Mouse (Mus musculus) E14TG2a.4 (cell line): ENCODE results near the gene Gm3435.
"Not testable (repeated sequence)": the region's sequence is repeated elsewhere in the genome, so short reads cannot be mapped to it uniquely, and the experiment has no call there.

Source experiments
- CTCF ChIP-seq: conservative IDR thresholded peaks from 2 replicates; pipeline ENCODE4 v1.5.1; 2014; ENCODE audit warnings: low read length
- NANOG ChIP-seq: IDR thresholded peaks from 2 replicates; pipeline ENCODE4 v1.6.1; 2014; ENCODE audit warnings: borderline replicate concordance, low read length, mixed read lengths
- POU5F1 ChIP-seq: IDR thresholded peaks from 2 replicates; pipeline ENCODE4 v1.6.1; 2014; ENCODE audit warnings: low read length, borderline replicate concordance

DNA sequence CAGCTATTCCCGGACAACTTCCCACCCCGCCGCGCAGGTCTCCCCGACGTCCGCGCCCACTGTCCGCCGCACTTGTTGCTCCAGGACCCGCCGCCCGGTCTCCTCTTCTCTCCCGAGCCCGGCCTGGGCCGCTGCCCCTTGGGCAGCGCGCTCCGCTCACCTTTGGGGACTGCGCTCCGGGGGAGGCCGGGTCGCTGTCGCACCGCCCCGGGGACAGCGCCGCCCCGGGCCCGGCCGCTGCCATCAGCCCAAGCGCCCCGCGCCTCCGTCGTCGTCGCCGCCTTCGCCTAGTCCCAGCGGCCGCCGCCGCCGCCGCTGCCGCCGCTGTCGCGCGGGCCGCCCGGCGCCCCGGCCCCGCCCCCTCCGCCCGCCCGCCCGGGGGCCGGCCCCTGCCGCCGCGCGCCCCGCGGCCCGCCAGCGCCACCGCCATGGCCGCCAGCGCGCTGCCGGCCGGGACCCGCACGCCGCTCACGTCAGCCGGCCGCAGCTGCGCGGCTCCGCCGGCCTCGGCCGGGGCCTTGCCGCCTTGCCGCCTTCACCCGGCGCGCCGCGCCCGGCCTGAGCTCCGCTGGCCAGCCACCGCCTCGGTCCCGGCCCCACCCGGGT lies 48.9 kb upstream of the Gm3435 start, which contains the start of gene Phf10:
- not testable (repeated sequence) for TF ChIP-seq CTCF, NANOG, POU5F1
